Mouse (Mus musculus) embryonic fibroblast, embryonic 13.5 days (primary cell): ENCODE results near the gene Cand1.

Experiments
- CTCF ChIP-seq: IDR thresholded peaks from 2 replicates; pipeline ENCODE4 v1.5.1; 2011; ENCODE audit warnings: mild to moderate bottlenecking, control low read depth, low read length, moderate library complexity, borderline replicate concordance; ENCODE audit not compliant: insufficient read depth
- POLR2A ChIP-seq: IDR thresholded peaks from 2 replicates; pipeline ENCODE4 v1.6.1; 2011; ENCODE audit warnings: low read depth, mild to moderate bottlenecking, control low read depth, low read length, moderate library complexity

DNA sequence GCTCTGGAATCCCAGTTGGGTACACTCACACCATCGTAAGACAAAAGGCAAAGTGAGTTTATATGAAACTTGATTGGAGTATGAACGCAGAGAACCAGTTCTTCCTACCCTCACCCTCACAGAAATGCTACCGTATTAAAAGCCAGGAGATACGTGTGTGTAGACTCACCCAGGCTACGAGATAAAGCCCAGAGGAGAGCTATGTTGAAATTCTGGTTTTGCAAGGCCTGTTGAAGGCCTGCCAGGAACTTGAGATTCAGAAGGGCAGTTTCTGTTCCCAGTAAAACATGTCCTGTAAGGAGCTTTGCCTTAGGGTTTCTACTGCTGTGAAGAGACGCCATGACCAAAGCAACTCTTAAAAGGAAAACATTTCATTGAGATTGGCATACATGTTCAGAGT, 79.7 kb downstream of the Cand1 start:
- TF ChIP-seq POLR2A (no peak), CTCF (no peak)
